Mouse (Mus musculus) cerebellum, adult 2 months (tissue): ENCODE results near the gene Rabac1. TPM values are rescaled to one million over a fixed set of nuclear protein-coding genes. Genes with fewer than 3 reads are reported as not detected.

Experiments used
- DNase-seq, 2 experiments: peaks; one replicate each; pipeline ENCODE4 v3.0.0; 2021
- H3K27ac ChIP-seq: fragments of 200-500 bp; 2 replicates; pipeline ENCODE4 v1.5.1; 2012; ENCODE audit warnings: low read length, control low read depth, inconsistent platforms; ENCODE audit not compliant: insufficient read depth
- H3K27me3 ChIP-seq: fragments of 200-500 bp; 2 replicates; pipeline ENCODE4 v1.6.1; 2012; ENCODE audit warnings: inconsistent platforms, mild to moderate bottlenecking, low read length, moderate library complexity; ENCODE audit not compliant: control insufficient read depth, insufficient read depth
- H3K4me1 ChIP-seq: fragments of 200-500 bp; 2 replicates; pipeline ENCODE4 v1.6.1; 2011; ENCODE audit warnings: low read length; ENCODE audit not compliant: control insufficient read depth, insufficient read depth
- H3K4me3 ChIP-seq: fragments of 200-500 bp; replicated peaks from 2 replicates; pipeline ENCODE3; 2011; ENCODE audit warnings: mild to moderate bottlenecking, low read depth, low read length, control low read depth; ENCODE audit not compliant: insufficient read depth
- CTCF ChIP-seq: fragments of 200-500 bp; IDR thresholded peaks from 2 replicates; pipeline ENCODE4 v1.5.1; 2011; ENCODE audit warnings: low read depth, mild to moderate bottlenecking, control low read depth, low read length, moderate library complexity, borderline replicate concordance; ENCODE audit not compliant: insufficient read depth
- POLR2A ChIP-seq: fragments of 200-500 bp; IDR thresholded peaks from 2 replicates; pipeline ENCODE4 v1.6.1; 2011; ENCODE audit warnings: low read length, control low read depth, borderline replicate concordance; ENCODE audit not compliant: insufficient read depth
- WGBS: fragments of 180-500 bp; shearing (Covaris S2); methylation state at CpG from one replicate; pipeline ENCODE4 v1.1.7; 2018; 5-methylcytosine and 5-hydroxymethylcytosine counted together
- polyA plus RNA-seq: library from polyadenylated mRNA; depleted of rRNA; stranded (reverse); fragments of >200 nt; gene quantifications from 2 replicates; pipeline ENCODE4 v1.2.3, GENCODE M21; 2012

The Rabac1 gene
- polyA plus RNA-seq, 1 experiment = 648 TPM

DNA sequence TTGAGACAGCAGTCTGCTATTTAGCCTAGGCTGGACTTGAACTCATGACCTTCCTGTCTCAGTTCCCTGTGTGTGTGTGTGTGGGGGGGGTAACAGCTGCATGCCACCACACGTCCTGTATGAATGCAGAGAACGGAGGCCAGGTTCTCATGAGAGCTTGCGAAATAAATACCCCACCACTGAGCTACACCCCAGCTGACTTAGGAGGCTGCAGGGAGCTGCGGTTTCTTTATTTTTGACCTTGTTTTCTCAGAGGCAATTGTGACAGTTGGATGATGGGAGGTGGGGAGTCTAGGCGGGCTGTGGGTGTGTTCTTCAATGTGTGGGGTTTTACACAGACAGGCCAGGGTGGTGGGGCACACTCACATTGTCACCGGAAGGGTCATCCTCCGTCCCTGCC is 27.7 kb upstream of the Rabac1 start:
- H3K27ac ChIP-seq = no peak overlapping the region
- no peak for DNase-seq
- H3K4me1 ChIP-seq = peaks cover 5% of the 10 kb centered on the region
- 68% methylated on average over 7 of the region's 7 CpGs for WGBS
- no peak overlapping the region for H3K4me3 ChIP-seq
- no peak for TF ChIP-seq POLR2A
- TF ChIP-seq CTCF = no peak
- H3K27me3 ChIP-seq = no peaks in the 10 kb centered on the region

- DNase-seq = no peak
- no peaks in the 10 kb centered on the region for H3K27me3 ChIP-seq
- H3K4me3 ChIP-seq = no peak overlapping the region
- peaks cover 11% of the 10 kb centered on the region for H3K4me1 ChIP-seq
- WGBS = 66% methylated on average over 6 of the region's 6 CpGs
- no peak for TF ChIP-seq CTCF
- TF ChIP-seq POLR2A = no peak
- H3K27ac ChIP-seq = no peak overlapping the region
These were observed 20.5 kb upstream of the Rabac1 start for GRCm38 (mm10) chr7:24993081-24993480.

- DNase-seq = peak; percentile 46 to 60
- TF ChIP-seq CTCF = no peak
- no peak for TF ChIP-seq POLR2A
- peaks cover 11% of the 10 kb centered on the region for H3K4me1 ChIP-seq
- H3K27ac ChIP-seq = peak overlapping the region; percentile 68
- WGBS = 35% methylated on average over 8 of the region's 8 CpGs
- no peaks in the 10 kb centered on the region for H3K27me3 ChIP-seq
- H3K4me3 ChIP-seq = no peak overlapping the region
These were observed 17.9 kb upstream of the Rabac1 start for GRCm38 (mm10) chr7:24990478-24990877.

GRCm38 (mm10) chr7:24987941-24988340 is 15.4 kb upstream of the Rabac1 start:
- WGBS = 77% methylated on average over 14 of the region's 14 CpGs
- Histone ChIP-seq H3K4me3 (no peak overlapping the region), H3K4me1 (peaks cover 11% of the 10 kb centered on the region), H3K27me3 (no peaks in the 10 kb centered on the region), H3K27ac (no peak overlapping the region)
- DNase-seq = no peak
- TF ChIP-seq CTCF (no peak), POLR2A (no peak)

GRCm38 (mm10) chr7:24985799-24986198 is 13.2 kb upstream of the Rabac1 start:
- Histone ChIP-seq H3K4me1 (peaks cover 6% of the 10 kb centered on the region), H3K27me3 (no peaks in the 10 kb centered on the region), H3K4me3 (no peak overlapping the region), H3K27ac (no peak overlapping the region)
- TF ChIP-seq CTCF = peak; percentile 52; the same call in 1 of the 2 replicates
- no peak for TF ChIP-seq POLR2A
- DNase-seq = no peak
- WGBS = 75% methylated on average over 5 of the region's 5 CpGs

DNA sequence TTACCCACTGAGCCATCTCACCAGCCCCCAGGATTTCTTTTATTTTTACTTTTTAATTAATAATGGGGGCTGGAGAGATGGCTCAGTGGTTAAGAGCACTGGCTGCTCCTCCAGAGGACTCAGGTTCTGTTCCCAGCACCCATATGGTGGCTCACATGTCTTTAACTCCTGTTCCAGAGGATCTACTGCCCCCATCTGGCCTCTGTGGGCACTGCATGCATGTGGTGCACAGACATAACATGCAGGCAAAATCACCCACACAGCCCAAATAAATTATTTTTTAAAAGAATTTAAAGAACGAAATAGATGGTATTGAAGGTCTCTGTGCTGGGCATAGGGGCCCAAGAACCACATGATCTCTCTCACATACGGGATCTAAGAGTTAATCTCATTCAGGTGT is 11.8 kb upstream of the Rabac1 start:
- no peak overlapping the region for H3K27ac ChIP-seq
- 0 out of 2 replicates have a peak, but pooled peaks have one; percentile 11 for TF ChIP-seq CTCF
- TF ChIP-seq POLR2A = no peak
- WGBS = 92% methylated on average over 2 of the region's 2 CpGs
- H3K27me3 ChIP-seq = no peaks in the 10 kb centered on the region
- DNase-seq = no peak
- H3K4me3 ChIP-seq = no peak overlapping the region
- peaks cover 5% of the 10 kb centered on the region; the same call in 1 of the 2 replicates for H3K4me1 ChIP-seq

DNA sequence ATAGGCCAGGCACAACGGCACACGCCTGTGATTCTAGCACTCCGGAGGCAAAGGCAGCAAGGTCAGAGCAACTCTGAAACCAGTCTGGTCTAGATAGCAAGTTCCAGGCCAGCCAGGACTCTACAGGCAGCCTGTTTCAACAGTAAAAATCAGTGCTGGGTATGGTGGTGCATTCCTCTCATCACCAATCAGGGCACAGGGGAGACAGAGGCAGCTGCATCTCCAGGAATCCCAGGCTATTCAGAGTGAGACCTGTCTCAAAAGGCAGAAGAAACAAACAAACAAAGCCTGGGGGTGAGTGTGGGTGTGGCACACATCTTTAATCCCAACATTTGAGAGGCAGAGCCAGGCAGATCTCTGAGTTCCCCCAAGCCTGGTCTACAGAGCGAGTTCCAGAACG is 10.8 kb upstream of the Rabac1 start:
- H3K27me3 ChIP-seq = no peaks in the 10 kb centered on the region
- DNase-seq = no peak
- H3K4me1 ChIP-seq = peaks cover 5% of the 10 kb centered on the region; the same call in 1 of the 2 replicates
- H3K4me3 ChIP-seq = no peak overlapping the region
- WGBS = 84% methylated on average over 5 of the region's 5 CpGs
- TF ChIP-seq CTCF = no peak
- no peak for TF ChIP-seq POLR2A
- no peak overlapping the region for H3K27ac ChIP-seq

DNA sequence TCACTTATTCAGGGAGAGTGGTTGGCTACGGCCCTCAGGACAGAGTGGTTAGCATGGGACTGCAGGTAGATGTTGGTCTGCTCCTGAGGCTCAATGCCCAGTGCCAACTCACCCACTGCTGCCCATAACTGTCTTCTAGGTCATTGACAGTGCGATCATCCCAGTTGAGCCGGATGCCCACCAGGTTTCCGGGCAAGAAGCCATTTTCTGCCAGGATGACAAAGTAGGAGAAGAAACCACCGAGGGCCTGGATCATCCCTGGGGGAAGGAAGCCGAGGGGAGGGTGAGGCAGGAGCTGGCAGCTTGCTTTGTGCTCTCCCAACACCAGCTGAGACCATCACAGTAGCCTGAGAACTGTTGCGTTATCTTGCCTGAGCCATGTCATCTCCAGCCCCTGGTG is 7.9 kb upstream of the Rabac1 start:
- H3K27me3 ChIP-seq = no peaks in the 10 kb centered on the region
- TF ChIP-seq CTCF = no peak
- no peak for TF ChIP-seq POLR2A
- peak overlapping the region; percentile 73; the same call in 1 of the 2 replicates for H3K27ac ChIP-seq
- peak; percentile 32 to 54 for DNase-seq
- H3K4me1 ChIP-seq = peaks cover 5% of the 10 kb centered on the region; the same call in 1 of the 2 replicates
- H3K4me3 ChIP-seq = no peak overlapping the region
- 13% methylated on average over 7 of the region's 7 CpGs for WGBS
